Mouse (Mus musculus) heart, embryonic 12.5 days (tissue): ENCODE measurements around the gene H2afy2. TPM values are rescaled to one million over a fixed set of nuclear protein-coding genes. Genes with fewer than 3 reads are reported as not detected.
A peak's percentile ranks its signal among the peaks of the same experiment; 100 is the strongest.

Experiments used
- ATAC-seq: fragments of 200-750 bp; cut with Nextera tagmentation; 2 replicates; pipeline ENCODE4 v1.8.0; 2017; ENCODE audit warnings: moderate TSS enrichment, moderate library complexity; ENCODE audit not compliant: insufficient number of reproducible peaks, low FRiP score
- H3K27ac ChIP-seq: fragments of 300-500 bp; sonication (generic); 2 replicates; pipeline ENCODE4 v1.5.1; 2016; ENCODE audit warnings: mild to moderate bottlenecking, moderate library complexity; ENCODE audit not compliant: poor library complexity, severe bottlenecking
- H3K27me3 ChIP-seq: fragments of 300-500 bp; sonication (generic); replicated peaks from 2 replicates; pipeline ENCODE4 v1.6.1; 2016; ENCODE audit warnings: mild to moderate bottlenecking, moderate library complexity
- H3K36me3 ChIP-seq: fragments of 300-500 bp; sonication (generic); 2 replicates; pipeline ENCODE4 v1.6.1; 2016; ENCODE audit warnings: mild to moderate bottlenecking, moderate library complexity
- H3K4me1 ChIP-seq: fragments of 300-500 bp; sonication (generic); replicated peaks from 2 replicates; pipeline ENCODE4 v1.6.1; 2016; ENCODE audit warnings: mild to moderate bottlenecking
- H3K4me2 ChIP-seq: fragments of 300-500 bp; sonication (generic); 2 replicates; pipeline ENCODE4 v1.6.1; 2016; ENCODE audit warnings: mild to moderate bottlenecking, moderate library complexity
- H3K4me3 ChIP-seq: fragments of 300-500 bp; sonication (generic); 2 replicates; pipeline ENCODE4 v1.5.1; 2016; ENCODE audit warnings: mild to moderate bottlenecking
- H3K9ac ChIP-seq: fragments of 300-500 bp; sonication (generic); 2 replicates; pipeline ENCODE4 v1.6.1; 2016; ENCODE audit warnings: mild to moderate bottlenecking, moderate library complexity
- H3K9me3 ChIP-seq: fragments of 300-500 bp; sonication (generic); replicated peaks from 2 replicates; pipeline ENCODE4 v1.6.1; 2016; ENCODE audit warnings: mild to moderate bottlenecking, moderate library complexity
- WGBS: fragments of 180-500 bp; shearing (Covaris S2); methylation state at CpG from one replicate; pipeline ENCODE4 v1.1.7; 2016; 5-methylcytosine and 5-hydroxymethylcytosine counted together
- polyA plus RNA-seq: library from polyadenylated mRNA; unstranded; fragments of >200 nt; fragmentation: Nextera tagmentation; extraction: Ambion mirVana; gene quantifications from 2 replicates; pipeline ENCODE4 v1.2.1, GENCODE M21; 2016

Gene H2afy2
- 72.7 and 76.0 TPM in 2 replicates for polyA plus RNA-seq

- Histone ChIP-seq H3K36me3 (no peaks in the 10 kb centered on the region), H3K9me3 (no peaks in the 10 kb centered on the region), H3K4me1 (peaks cover 22% of the 10 kb centered on the region), H3K9ac (peak within 1 kb of the TSS; percentile 91), H3K27me3 (no peaks in the 10 kb centered on the region), H3K4me3 (peak within 1 kb of the TSS; percentile 84), H3K27ac (peak within 1 kb of the TSS; percentile 85), H3K4me2 (peak within 1 kb of the TSS; percentile 80)
- ATAC-seq = peak; percentile 75
- under 1% methylated on average over 48 of the region's 50 CpGs for WGBS
Observed at GRCm38 (mm10) chr10:61783621-61784251, at the start of gene H2afy2. Gene H2afy2 (minus strand): TSS chr10:61784147.

GRCm38 (mm10) chr10:61832713-61833112 is 48.8 kb upstream of the H2afy2 start:
- no peak overlapping the region for H3K4me2 ChIP-seq
- H3K4me1 ChIP-seq = 0 out of 2 replicates have a peak, but pooled peaks cover 3% of the 10 kb centered on the region
- no peak overlapping the region for H3K9ac ChIP-seq
- no peaks in the 10 kb centered on the region; the same call in 1 of the 2 replicates for H3K27me3 ChIP-seq
- WGBS = 65% methylated on average over 11 of the region's 11 CpGs
- H3K4me3 ChIP-seq = no peak overlapping the region
- no peaks in the 10 kb centered on the region for H3K36me3 ChIP-seq
- no peak overlapping the region for H3K27ac ChIP-seq
- ATAC-seq = 0 out of 2 replicates have a peak, but pooled peaks have one; percentile 45
- H3K9me3 ChIP-seq = no peaks in the 10 kb centered on the region; the same call in 1 of the 2 replicates

GRCm38 (mm10) chr10:61831741-61832140 is 47.8 kb upstream of the H2afy2 start:
- WGBS = 92% methylated on average over 6 of the region's 6 CpGs
- ATAC-seq = no peak
- H3K4me1 ChIP-seq = peaks cover 13% of the 10 kb centered on the region; the same call in 1 of the 2 replicates
- H3K36me3 ChIP-seq = no peaks in the 10 kb centered on the region
- H3K4me2 ChIP-seq = no peak overlapping the region
- H3K27me3 ChIP-seq = no peaks in the 10 kb centered on the region; the same call in 1 of the 2 replicates
- no peaks in the 10 kb centered on the region; the same call in 1 of the 2 replicates for H3K9me3 ChIP-seq
- H3K9ac ChIP-seq = no peak overlapping the region
- no peak overlapping the region for H3K4me3 ChIP-seq
- H3K27ac ChIP-seq = no peak overlapping the region

- Histone ChIP-seq H3K4me1 (peaks cover 13% of the 10 kb centered on the region; the same call in 1 of the 2 replicates), H3K27me3 (no peaks in the 10 kb centered on the region; the same call in 1 of the 2 replicates), H3K9ac (no peak overlapping the region), H3K36me3 (no peaks in the 10 kb centered on the region), H3K4me3 (no peak overlapping the region), H3K9me3 (no peaks in the 10 kb centered on the region; the same call in 1 of the 2 replicates), H3K27ac (no peak overlapping the region), H3K4me2 (no peak overlapping the region)
- no peak for ATAC-seq
- 70% methylated on average over 12 of the region's 12 CpGs for WGBS
Observed at GRCm38 (mm10) chr10:61831251-61831650, 47.3 kb upstream of the H2afy2 start.

- Histone ChIP-seq H3K4me1 (peaks cover 13% of the 10 kb centered on the region; the same call in 1 of the 2 replicates), H3K27ac (no peak overlapping the region), H3K27me3 (no peaks in the 10 kb centered on the region; the same call in 1 of the 2 replicates), H3K9me3 (no peaks in the 10 kb centered on the region; the same call in 1 of the 2 replicates), H3K4me2 (no peak overlapping the region), H3K36me3 (no peaks in the 10 kb centered on the region), H3K4me3 (no peak overlapping the region), H3K9ac (no peak overlapping the region)
- no peak for ATAC-seq
- WGBS = 42% methylated on average over 9 of the region's 9 CpGs
Observed at GRCm38 (mm10) chr10:61830817-61831216, 46.9 kb upstream of the H2afy2 start.

- no peaks in the 10 kb centered on the region for H3K36me3 ChIP-seq
- no peak overlapping the region for H3K27ac ChIP-seq
- 49% methylated on average over 4 of the region's 4 CpGs for WGBS
- H3K4me3 ChIP-seq = no peak overlapping the region
- H3K4me1 ChIP-seq = peaks cover 13% of the 10 kb centered on the region; the same call in 1 of the 2 replicates
- no peak overlapping the region for H3K9ac ChIP-seq
- H3K27me3 ChIP-seq = no peaks in the 10 kb centered on the region; the same call in 1 of the 2 replicates
- no peak for ATAC-seq
- H3K4me2 ChIP-seq = no peak overlapping the region
- H3K9me3 ChIP-seq = no peaks in the 10 kb centered on the region
Observed at GRCm38 (mm10) chr10:61829046-61829445, 45.1 kb upstream of the H2afy2 start.

- no peaks in the 10 kb centered on the region for H3K36me3 ChIP-seq
- WGBS = 83% methylated on average over 32 of the region's 32 CpGs
- no peak overlapping the region for H3K27ac ChIP-seq
- no peaks in the 10 kb centered on the region; the same call in 1 of the 2 replicates for H3K27me3 ChIP-seq
- peaks cover 20% of the 10 kb centered on the region for H3K4me1 ChIP-seq
- H3K4me3 ChIP-seq = no peak overlapping the region
- no peak overlapping the region for H3K9ac ChIP-seq
- ATAC-seq = no peak
- H3K4me2 ChIP-seq = no peak overlapping the region
- no peaks in the 10 kb centered on the region for H3K9me3 ChIP-seq
Observed at GRCm38 (mm10) chr10:61827950-61828936, 44.3 kb upstream of the H2afy2 start.

GRCm38 (mm10) chr10:61826753-61827435 is 42.9 kb upstream of the H2afy2 start:
- H3K4me1 ChIP-seq = peaks cover 20% of the 10 kb centered on the region
- H3K9ac ChIP-seq = no peak overlapping the region
- no peak for ATAC-seq
- H3K36me3 ChIP-seq = no peaks in the 10 kb centered on the region
- H3K4me3 ChIP-seq = no peak overlapping the region
- no peak overlapping the region for H3K4me2 ChIP-seq
- no peaks in the 10 kb centered on the region; the same call in 1 of the 2 replicates for H3K27me3 ChIP-seq
- no peak overlapping the region for H3K27ac ChIP-seq
- no peaks in the 10 kb centered on the region for H3K9me3 ChIP-seq
- WGBS = 45% methylated on average over 16 of the region's 16 CpGs

GRCm38 (mm10) chr10:61825979-61826752 is 42.2 kb upstream of the H2afy2 start:
- Histone ChIP-seq H3K4me3 (no peak overlapping the region), H3K27me3 (no peaks in the 10 kb centered on the region; the same call in 1 of the 2 replicates), H3K36me3 (no peaks in the 10 kb centered on the region), H3K4me1 (peaks cover 20% of the 10 kb centered on the region), H3K9me3 (no peaks in the 10 kb centered on the region), H3K9ac (no peak overlapping the region), H3K4me2 (no peak overlapping the region), H3K27ac (no peak overlapping the region)
- 67% methylated on average over 13 of the region's 13 CpGs for WGBS
- ATAC-seq = no peak

- no peak overlapping the region for H3K4me2 ChIP-seq
- no peak overlapping the region for H3K9ac ChIP-seq
- H3K4me1 ChIP-seq = peaks cover 20% of the 10 kb centered on the region
- H3K9me3 ChIP-seq = no peaks in the 10 kb centered on the region
- 45% methylated on average over 5 of the region's 5 CpGs for WGBS
- H3K36me3 ChIP-seq = no peaks in the 10 kb centered on the region
- H3K4me3 ChIP-seq = no peak overlapping the region
- no peaks in the 10 kb centered on the region; the same call in 1 of the 2 replicates for H3K27me3 ChIP-seq
- no peak overlapping the region for H3K27ac ChIP-seq
- no peak for ATAC-seq
Observed at GRCm38 (mm10) chr10:61825536-61825935, 41.6 kb upstream of the H2afy2 start.
